21 mouse cellular contexts compared by ENCODE assay signal in the genomic region with DNA sequence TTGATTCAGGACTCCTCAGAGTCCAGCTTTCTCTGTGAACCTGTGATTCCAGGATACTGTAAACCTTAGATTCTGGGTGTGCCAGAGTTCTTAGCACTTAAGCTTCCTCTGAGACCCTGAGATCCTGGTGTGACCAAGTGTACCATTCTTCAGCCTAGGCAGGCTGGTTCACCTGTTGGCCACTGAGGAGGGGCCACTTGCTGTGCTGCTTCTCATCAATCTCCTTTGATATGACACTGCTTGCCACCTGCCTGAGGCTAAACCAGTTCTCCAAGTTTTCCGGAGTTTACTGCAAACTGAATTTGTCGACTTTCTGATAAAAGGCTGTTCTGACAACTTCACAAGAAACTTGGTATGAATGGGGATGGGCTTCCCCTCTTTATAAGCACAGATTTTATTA. TPM values are rescaled to one million over a fixed set of nuclear protein-coding genes. Genes with fewer than 3 reads are reported as not detected.
"Had no signal": no experiment of that assay in that cellular context is flagged by ENCODE, and none has a peak within 500 bp of the region (broad histone marks: within the 10 kb centered on the region; RNA-seq: fewer than 3 reads in every experiment).

No protein-coding gene starts in this region.

- H3K27ac ChIP-seq: limb, embryonic 15.5 days; liver, embryonic 15.5 days; macrophage; midbrain, embryonic 12.5 days; midbrain, embryonic 15.5 days; neural tube, embryonic 12.5 days; neural tube, embryonic 15.5 days had no signal

- H3K9me3 ChIP-seq: limb, embryonic 15.5 days; liver, embryonic 15.5 days; midbrain, embryonic 15.5 days; neural tube, embryonic 12.5 days; neural tube, embryonic 15.5 days had no signal

- H3K4me1 ChIP-seq: limb, embryonic 15.5 days; liver, embryonic 15.5 days; midbrain, embryonic 12.5 days; midbrain, embryonic 15.5 days; neural tube, embryonic 12.5 days; neural tube, embryonic 15.5 days had no signal

- H3K36me3 ChIP-seq: limb, embryonic 15.5 days; liver, embryonic 15.5 days; midbrain, embryonic 12.5 days; midbrain, embryonic 15.5 days; neural tube, embryonic 12.5 days; neural tube, embryonic 15.5 days had no signal

- H3K4me2 ChIP-seq: limb, embryonic 15.5 days; liver, embryonic 11.5 days; liver, embryonic 15.5 days; midbrain, embryonic 12.5 days; midbrain, embryonic 15.5 days; neural tube, embryonic 12.5 days; neural tube, embryonic 15.5 days had no signal

- ATAC-seq: midbrain, embryonic 15.5 days had no signal

- H3K4me3 ChIP-seq: limb, embryonic 15.5 days; liver, embryonic 15.5 days; midbrain, embryonic 12.5 days; midbrain, embryonic 15.5 days; neural tube, embryonic 12.5 days; neural tube, embryonic 15.5 days had no signal

- DNase-seq: kidney, adult 18-20 months; kidney, adult 9 months; kidney, postnatal 14 days; kidney, postnatal 4 days; lung, adult 2 months; retina, postnatal 1 day; right cerebral cortex, postnatal 25 days; spleen, adult 18-20 months; thymus, adult 18-20 months; thymus, postnatal 36 days had no signal

- H3K27me3 ChIP-seq: limb, embryonic 15.5 days; liver, embryonic 15.5 days; midbrain, embryonic 12.5 days; midbrain, embryonic 15.5 days; neural tube, embryonic 12.5 days; neural tube, embryonic 15.5 days had no signal

- H3K9ac ChIP-seq: limb, embryonic 15.5 days; liver, embryonic 15.5 days; midbrain, embryonic 12.5 days; midbrain, embryonic 15.5 days; neural tube, embryonic 12.5 days; neural tube, embryonic 15.5 days had no signal

RNA-seq across cellular contexts. Expression of gene Acnat2, which starts 50.9 kb away (rescaled TPM):
- polyA plus RNA-seq: limb, embryonic 11.5 days; limb, embryonic 15.5 days; lung, adult 2 months; lung, embryonic 16.5 days; macrophage; midbrain, embryonic 12.5 days; midbrain, embryonic 15.5 days; neural tube, embryonic 12.5 days; neural tube, embryonic 15.5 days; urinary bladder, adult 2 months had no signal
